Mouse (Mus musculus) kidney, postnatal 4 days (tissue): ENCODE measurements at regions not wholly inside any gene's neighbourhood (a gene's known extent, or its start where the extent isn't known, plus 50 kb on each side); places are given as distances from the start of the nearest gene placed in this dataset.

ENCODE experiments used
- DNase-seq, 2 experiments: peaks; one replicate each; pipeline ENCODE4 v3.0.0; 2021; ENCODE audit warnings: mixed read lengths in 2 of 2

DNA sequence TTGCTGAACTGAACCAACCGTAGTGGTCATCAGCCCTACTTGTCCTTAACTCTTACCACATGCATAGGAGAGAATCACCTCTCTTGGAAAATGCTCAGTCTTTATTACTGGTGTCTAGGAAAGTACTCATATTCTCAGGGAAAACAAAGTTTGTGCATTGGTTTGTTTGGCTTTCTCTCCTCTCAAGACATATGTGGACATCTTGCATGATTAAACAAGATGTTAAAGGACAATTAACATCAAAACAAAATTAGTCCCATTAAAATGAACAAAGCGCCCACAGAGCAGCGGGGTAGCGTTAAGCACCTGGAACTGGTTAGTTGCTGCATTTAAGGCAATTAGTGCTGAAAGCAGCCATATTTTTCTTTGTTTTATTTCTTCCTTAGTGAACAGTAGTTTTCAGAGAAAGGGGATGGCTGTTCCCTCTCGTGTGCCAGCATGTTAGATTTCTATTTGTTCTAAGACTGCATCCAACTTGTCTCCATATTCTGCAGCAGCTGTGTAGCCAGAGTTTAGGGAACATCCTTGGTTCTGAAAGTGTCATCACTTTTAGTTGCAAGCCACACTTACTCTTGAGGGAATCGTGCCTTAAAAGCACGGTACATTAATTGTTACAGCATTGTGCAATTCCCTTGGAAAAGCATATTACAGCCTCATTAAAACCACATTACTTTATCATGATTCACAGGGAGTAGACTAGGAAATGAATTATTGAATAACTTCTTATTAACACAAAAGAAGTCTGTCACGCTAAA, 137.7 kb downstream of the Ube2u start:
- no peak for DNase-seq

DNA sequence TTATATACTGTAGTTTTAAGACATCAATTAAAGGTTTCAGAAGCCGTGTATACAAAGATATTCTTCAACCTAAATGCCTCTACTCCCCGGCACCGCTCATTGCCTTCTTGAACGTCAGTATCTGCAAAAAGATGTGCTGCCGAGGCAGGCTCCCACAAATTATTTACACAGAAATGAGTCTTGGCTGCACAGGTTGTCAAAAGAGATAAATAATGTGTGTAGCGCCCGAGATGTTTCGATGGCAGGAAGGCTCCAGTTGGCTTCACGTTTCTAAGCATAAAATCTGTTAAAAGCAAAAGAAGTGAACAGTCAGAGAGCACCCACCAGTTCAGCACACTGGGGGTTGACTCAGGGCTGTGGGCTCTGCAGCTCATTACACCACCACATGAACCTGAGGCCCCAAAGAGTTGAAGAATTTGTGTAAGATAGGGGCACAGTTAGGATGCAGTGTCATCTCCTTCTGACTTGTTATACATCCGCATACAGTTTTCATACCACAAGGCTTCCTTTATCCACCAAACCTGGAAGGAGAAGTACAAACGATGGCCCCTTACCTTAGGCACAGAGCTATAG, 138.4 kb downstream of the Ube2u start:
- DNase-seq, result no peak

DNA sequence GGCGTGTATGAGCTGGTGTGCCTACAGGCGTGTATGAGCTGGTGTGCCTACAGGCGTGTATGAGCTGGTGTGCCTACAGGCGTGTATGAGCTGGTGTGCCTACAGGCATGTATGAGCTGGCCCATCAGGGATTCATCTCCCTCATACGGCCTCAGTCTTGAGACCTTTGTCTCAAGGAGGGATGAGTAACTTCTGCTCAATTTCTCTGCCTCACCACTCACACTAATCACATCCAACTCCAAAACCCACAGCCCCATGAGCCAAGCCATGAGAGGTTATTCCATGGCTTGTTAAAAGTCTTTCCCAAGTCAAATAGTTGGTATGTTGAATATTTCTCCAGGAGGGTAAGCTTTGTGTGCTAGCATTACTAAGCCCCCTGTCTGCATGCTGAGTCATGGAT, 146.0 kb downstream of the Ube2u start:
- no peak for DNase-seq

- DNase-seq, result no peak
Measured at GRCm38 (mm10) chr4:100626551-100626950, 147.9 kb downstream of the Ube2u start.

- DNase-seq, result peak in 1 of 2 experiments; percentile 13
Measured at GRCm38 (mm10) chr4:100634388-100634787, 142.1 kb upstream of the Cachd1 start.

DNA sequence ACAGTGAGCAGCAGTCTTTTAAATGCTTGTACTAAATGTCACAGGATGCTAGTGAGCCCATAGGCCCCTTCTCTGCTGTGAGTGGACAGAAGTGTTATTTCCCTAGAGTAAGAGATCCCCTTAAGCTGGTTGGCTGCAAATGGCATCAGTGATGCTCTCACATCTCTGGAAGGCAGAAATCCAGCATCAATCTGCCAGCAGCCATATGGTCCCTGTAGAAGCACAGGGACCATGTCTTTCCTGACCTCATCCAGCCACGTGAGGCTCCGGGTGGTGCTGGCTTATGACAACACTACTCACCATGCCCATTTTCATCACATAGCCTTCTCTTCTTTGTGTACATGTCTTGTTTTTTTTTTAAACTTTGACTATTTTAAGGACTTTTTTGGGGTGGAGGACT, 138.9 kb upstream of the Cachd1 start:
- DNase-seq, result no peak

- no peak for DNase-seq
Measured at GRCm38 (mm10) chr4:100661154-100661553, 115.3 kb upstream of the Cachd1 start.

DNA sequence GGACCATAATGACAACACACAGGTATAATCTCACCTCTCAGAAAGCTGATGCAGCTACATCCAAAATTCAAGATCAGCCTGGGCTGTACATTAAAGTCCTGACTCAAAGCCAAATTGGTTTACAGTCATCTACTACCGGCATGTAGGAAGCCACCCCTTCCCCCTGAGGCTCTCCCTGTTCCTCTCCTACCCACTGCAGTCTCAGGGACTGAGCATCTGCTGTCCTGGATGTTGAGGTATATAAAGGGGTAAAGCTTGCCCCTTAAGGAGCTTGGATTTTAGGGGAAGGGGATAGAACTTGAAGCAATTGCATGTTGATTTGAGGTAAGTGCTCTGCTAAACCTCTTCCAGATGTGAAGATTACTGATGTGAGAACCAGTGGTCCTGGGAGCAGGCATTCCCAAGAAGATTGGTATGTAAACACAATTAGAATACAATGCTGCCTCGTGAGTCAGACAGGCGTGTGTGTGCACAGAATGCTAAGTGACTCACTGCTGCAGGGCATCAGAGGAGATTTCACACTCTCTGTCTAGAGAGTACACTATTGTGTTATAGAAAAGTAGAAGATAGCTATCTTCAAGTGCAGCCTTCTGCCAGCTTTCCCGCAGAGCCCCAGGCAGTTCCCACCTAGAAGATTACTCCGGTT, 111.7 kb upstream of the Cachd1 start:
- DNase-seq, result peak in 1 of 2 experiments; percentile 3

GRCm38 (mm10) chr4:100670553-100670952, 105.9 kb upstream of the Cachd1 start:
- no peak for DNase-seq

- no peak for DNase-seq
Measured at GRCm38 (mm10) chr4:100674916-100675315, 101.6 kb upstream of the Cachd1 start.

GRCm38 (mm10) chr4:100683757-100684156, 92.7 kb upstream of the Cachd1 start:
- DNase-seq, result no peak

DNA sequence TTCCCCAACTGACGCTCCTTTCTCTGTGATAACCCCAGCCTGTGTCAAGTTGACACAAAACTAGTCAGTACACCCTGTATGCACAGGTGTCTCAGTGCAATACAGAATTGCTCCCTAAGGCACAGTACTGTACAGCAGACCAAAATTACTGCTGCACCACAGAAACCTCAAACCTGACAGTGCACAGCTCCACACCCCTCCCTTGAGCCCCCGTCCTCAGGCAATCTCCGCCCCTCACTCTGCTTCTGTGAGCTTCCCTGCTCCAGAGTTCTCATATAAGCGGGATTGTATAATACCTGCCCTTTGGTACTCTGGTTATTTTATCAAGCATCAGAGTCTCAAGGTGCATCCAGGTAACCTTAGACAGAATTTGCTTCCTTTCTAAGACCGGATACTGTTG, 76.5 kb upstream of the Cachd1 start:
- DNase-seq, result no peak

DNA sequence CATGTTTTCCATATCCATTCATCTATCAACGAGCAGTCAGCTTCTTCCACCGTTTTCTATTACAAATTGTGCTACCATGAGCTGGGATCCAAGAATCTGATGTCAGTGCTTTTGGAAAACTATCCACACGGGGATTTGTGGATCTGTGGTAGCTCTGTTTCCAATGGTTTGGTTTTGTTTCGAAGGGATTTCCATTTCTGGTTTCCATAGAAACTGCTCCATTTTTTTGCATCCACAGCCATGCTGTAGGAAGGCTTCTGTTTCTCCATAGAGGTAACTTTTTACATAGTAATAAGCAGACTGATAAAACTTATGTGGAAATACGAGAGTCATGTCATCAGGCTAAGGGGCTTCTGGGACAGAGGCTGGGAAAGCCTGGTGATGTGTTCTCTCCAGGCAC, 76.1 kb upstream of the Cachd1 start:
- no peak for DNase-seq

DNA sequence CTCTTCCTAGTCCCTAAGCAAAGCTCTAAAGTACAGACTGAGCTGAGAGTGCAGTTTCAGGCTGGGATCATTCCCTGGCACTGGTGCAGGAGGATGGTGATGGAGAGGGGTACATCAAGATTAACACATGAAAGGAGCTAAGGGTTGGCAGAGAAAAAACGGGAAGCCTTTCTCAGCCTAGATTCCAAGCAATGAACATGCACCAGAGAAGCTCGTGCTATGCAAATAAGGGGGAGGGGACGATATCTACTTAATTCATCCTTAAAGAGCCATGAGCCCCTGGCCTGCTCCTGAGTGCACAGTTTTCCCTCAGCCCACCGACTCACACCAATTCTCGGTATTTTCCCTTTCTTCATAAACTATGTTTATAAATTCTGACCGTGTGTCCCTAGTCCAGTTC, 70.5 kb upstream of the Cachd1 start:
- DNase-seq, result no peak

- no peak for DNase-seq
Measured at GRCm38 (mm10) chr4:100707125-100707524, 69.3 kb upstream of the Cachd1 start.

GRCm38 (mm10) chr4:100708247-100708646, 68.2 kb upstream of the Cachd1 start:
- no peak for DNase-seq

DNA sequence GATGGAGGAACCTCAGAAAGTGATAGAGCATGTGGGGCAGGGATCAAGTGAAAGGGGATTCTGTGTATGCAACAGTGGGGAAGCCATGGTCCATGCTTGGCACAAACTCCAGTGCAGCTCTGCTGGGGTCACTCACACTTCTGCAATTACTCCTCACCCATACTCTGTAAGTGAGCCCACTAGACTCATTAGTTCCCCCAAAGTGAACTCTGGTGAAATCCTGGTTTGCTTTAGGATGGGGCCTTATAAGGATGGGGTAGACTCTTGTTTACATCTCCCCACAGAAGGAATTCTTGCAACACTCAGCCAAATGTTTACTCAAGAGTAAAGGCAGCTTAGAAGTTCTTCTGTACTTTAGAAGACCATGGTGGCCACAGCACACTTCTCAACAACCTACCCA, 62.2 kb upstream of the Cachd1 start:
- no peak for DNase-seq

GRCm38 (mm10) chr4:100717601-100718000, 58.9 kb upstream of the Cachd1 start:
- no peak for DNase-seq

GRCm38 (mm10) chr4:100722532-100722931, 53.9 kb upstream of the Cachd1 start:
- DNase-seq, result peak; percentile 82 to 83

- DNase-seq, result no peak
Measured at GRCm38 (mm10) chr4:100723053-100723452, 53.4 kb upstream of the Cachd1 start.

DNA sequence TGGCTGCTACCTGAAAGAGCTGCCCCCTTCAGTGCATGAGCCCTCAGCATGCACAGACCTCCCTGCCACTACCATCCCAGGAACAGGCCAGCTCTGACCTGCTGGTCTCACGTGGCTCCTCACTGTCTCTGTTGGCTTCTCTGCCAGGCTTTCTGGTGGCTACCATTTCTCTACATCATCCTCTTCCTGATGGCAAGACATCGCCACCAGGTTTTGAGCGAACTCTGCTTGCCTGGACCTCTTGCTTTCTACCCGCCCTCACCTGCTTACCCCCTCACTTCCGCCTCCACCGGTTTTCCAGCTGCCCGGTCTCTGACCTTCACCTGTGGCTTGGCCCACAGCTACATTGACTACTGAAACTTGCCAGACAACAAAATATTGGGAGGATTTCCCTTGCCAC, 50.7 kb upstream of the Cachd1 start:
- no peak for DNase-seq

- DNase-seq, result no peak
Measured at GRCm38 (mm10) chr4:100726496-100726895, 50.0 kb upstream of the Cachd1 start.
